Mouse (Mus musculus) embryo, embryonic 11.5 days (tissue): ENCODE measurements around the gene Skint9.
"Not testable (repeated sequence)": the region's sequence is repeated elsewhere in the genome, so short reads cannot be mapped to it uniquely, and the experiment has no call there.

Source experiments
- DNase-seq: peaks from one replicate; pipeline ENCODE4 v3.0.0-alpha.2; 2012; ENCODE audit warnings: low read depth, low spot score

Skint9 gene

DNA sequence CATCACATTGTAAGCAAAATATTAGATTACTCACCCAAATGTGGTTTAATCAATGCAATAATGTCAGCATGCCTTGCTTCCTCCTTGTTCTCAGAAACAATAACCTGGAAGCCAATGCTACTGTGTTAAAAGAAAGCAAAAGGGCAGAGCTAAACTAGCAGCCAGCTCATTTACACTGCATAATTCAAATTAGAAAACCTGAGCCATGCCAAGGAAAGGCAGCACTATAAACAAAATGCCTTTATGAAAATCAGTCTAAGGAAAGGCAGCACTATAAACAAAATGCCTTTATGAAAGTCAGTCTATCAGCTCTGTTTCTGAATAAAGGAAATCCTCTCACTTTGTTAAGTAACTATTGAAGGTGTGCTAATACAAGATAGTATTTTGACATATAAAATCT lies at the start of gene Skint9:
TSS of gene Skint9 (minus strand) at position 101 of the 400 bp plus-strand sequence.
- DNase-seq: no peak

DNA sequence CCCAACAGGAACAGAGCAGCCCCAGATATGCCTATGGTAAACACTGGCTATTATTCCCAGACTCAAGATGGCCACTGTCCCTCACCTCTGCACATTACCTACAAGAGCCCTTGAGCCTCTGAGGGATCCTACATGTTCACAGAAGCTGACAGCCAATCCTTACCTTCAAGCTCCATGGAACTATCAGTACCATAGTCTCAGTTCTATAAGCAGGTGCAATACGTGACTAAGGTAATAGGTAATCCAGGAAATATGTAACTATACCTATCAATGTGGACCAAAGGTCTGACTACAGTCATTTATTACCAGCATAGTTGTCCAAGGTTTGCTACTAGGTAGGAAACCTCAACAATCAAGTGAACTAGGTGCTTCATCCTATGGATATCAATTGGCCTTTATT lies 1.1 kb downstream of the Skint9 start:
- DNase-seq: no peak

GRCm38 (mm10) chr4:112432223-112432622 lies 1.6 kb downstream of the Skint9 start:
- no peak for DNase-seq

DNA sequence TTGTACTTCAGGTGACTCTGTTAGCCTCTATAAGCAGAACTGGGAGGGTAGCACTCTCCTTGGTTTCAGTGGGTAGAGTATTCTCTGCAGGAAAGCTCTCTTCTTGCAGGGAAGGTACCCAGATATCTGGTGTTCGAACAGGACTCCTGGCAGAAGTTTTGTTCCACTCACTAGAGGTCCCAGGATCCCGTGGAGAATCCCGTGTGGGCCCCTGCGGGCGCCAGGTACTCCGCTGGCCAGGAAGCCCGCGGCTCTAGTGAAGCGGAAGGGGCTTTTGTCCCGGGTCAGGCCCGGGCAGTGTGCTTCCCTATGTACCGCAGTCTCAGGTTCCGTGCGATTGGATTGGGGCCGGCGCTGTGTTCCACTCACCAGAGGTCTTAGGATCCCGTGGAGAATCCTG lies 84.7 kb downstream of the Skint9 start:
- not testable (repeated sequence) for DNase-seq
